8 mouse cellular contexts compared by ENCODE assay signal in genomic region chr2:162932706-162933105, GRCm38 (mm10). TPM values are rescaled to one million over a fixed set of nuclear protein-coding genes. Genes with fewer than 3 reads are reported as not detected.
DNase-seq lines count a peak whose midpoint lies in the region; ATAC-seq and TF ChIP-seq lines count a peak whose summit lies in the region.

No protein-coding gene starts in this region.

- ATAC-seq in lung, embryonic 14.5 days (ENCODE audit: insufficient read depth): no peak
- ATAC-seq in liver, postnatal 0 days: no peak

- peaks cover 4% of the 10 kb centered on the region for H3K27me3 ChIP-seq in lung, embryonic 14.5 days (ENCODE audit: insufficient read depth, low read length)
- H3K27me3 ChIP-seq in cerebellum, adult 2 months (ENCODE audit: control insufficient read depth, insufficient read depth, low read length): no peaks in the 10 kb centered on the region
- H3K27me3 ChIP-seq in hindbrain, embryonic 10.5 days (ENCODE audit: insufficient read depth, poor library complexity, severe bottlenecking): peaks cover 12% of the 10 kb centered on the region
- H3K27me3 ChIP-seq in liver, postnatal 0 days (ENCODE audit: insufficient read depth, low read length): no peaks in the 10 kb centered on the region

- WGBS in lung, embryonic 14.5 days: 41% methylated on average over 4 of the region's 4 CpGs
- 36% methylated on average over 4 of the region's 4 CpGs for WGBS in cerebellum, adult 2 months
- WGBS in hindbrain, embryonic 10.5 days: 38% methylated on average over 4 of the region's 4 CpGs
- 47% methylated on average over 4 of the region's 4 CpGs for WGBS in liver, postnatal 0 days (ENCODE audit: insufficient replicate concordance)

- no peak for TF ChIP-seq POLR2A in cerebellum, adult 2 months (IDR thresholded peaks at IDR 0.05; ENCODE audit: borderline replicate concordance, insufficient read depth, low read length)

- peak overlapping the region; percentile 89 for H3K4me2 ChIP-seq in lung, embryonic 14.5 days
- peak overlapping the region; percentile 96 for H3K4me2 ChIP-seq in liver, postnatal 0 days (ENCODE audit: low read depth, low read length)

- H3K4me3 ChIP-seq in lung, embryonic 14.5 days (ENCODE audit: low read depth, low read length): peak overlapping the region; percentile 99
- H3K4me3 ChIP-seq in cerebellum, adult 2 months (replicated peaks; ENCODE audit: insufficient read depth, low read depth, low read length): peak overlapping the region; percentile 55
- H3K4me3 ChIP-seq in hindbrain, embryonic 10.5 days: peak overlapping the region; percentile 100
- peak overlapping the region; percentile 100 for H3K4me3 ChIP-seq in liver, postnatal 0 days (ENCODE audit: low read depth, low read length)

- no peak overlapping the region for H3K27ac ChIP-seq in lung, embryonic 14.5 days (ENCODE audit: low read depth)
- H3K27ac ChIP-seq in cerebellum, adult 2 months (ENCODE audit: insufficient read depth, low read length): no peak overlapping the region
- peak overlapping the region; percentile 100 for H3K27ac ChIP-seq in hindbrain, embryonic 10.5 days
- no peak overlapping the region for H3K27ac ChIP-seq in liver, postnatal 0 days (ENCODE audit: low read depth)

- peak overlapping the region; percentile 100 for H3K9ac ChIP-seq in lung, embryonic 14.5 days
- H3K9ac ChIP-seq in liver, postnatal 0 days (replicated peaks): peak overlapping the region; percentile 100; the same call in 1 of the 2 replicates

- peak; percentile 38 for DNase-seq in lung, embryonic 14.5 days
- DNase-seq in lung, postnatal 4 days: no peak
- DNase-seq in cerebellum, adult 2 months: peak; percentile 26 to 34
- DNase-seq in hindbrain, embryonic 10.5 days (ENCODE audit: low spot score): peak; percentile 45
- DNase-seq in liver, postnatal 0 days: peak; percentile 44
- no peak for DNase-seq in gastrocnemius, postnatal 25 days
- DNase-seq in layer of hippocampus, postnatal 36 days: no peak
- DNase-seq in frontal cortex, adult 2 months (ENCODE audit: extremely low spot score in 1 of 2, low spot score in 1 of 2): no peak

- 0 out of 2 replicates have a peak, but pooled peaks cover 3% of the 10 kb centered on the region for H3K4me1 ChIP-seq in lung, embryonic 14.5 days (ENCODE audit: insufficient read depth)
- H3K4me1 ChIP-seq in cerebellum, adult 2 months (ENCODE audit: control insufficient read depth, insufficient read depth, low read length): peaks cover 4% of the 10 kb centered on the region; the same call in 1 of the 2 replicates
- H3K4me1 ChIP-seq in hindbrain, embryonic 10.5 days (replicated peaks): peaks cover 20% of the 10 kb centered on the region
- H3K4me1 ChIP-seq in liver, postnatal 0 days (ENCODE audit: insufficient read depth): peaks cover 20% of the 10 kb centered on the region

- no peak for TF ChIP-seq EP300 in liver, postnatal 0 days (IDR thresholded peaks at IDR 0.05; ENCODE audit: low read depth)

- H3K9me3 ChIP-seq in lung, embryonic 14.5 days (ENCODE audit: low read depth, low read length): no peaks in the 10 kb centered on the region
- no peaks in the 10 kb centered on the region for H3K9me3 ChIP-seq in hindbrain, embryonic 10.5 days
- H3K9me3 ChIP-seq in liver, postnatal 0 days (ENCODE audit: low read length): no peaks in the 10 kb centered on the region

- no peak for TF ChIP-seq CTCF in lung, embryonic 14.5 days (IDR thresholded peaks at IDR 0.05; ENCODE audit: low read depth)
- no peak for TF ChIP-seq CTCF in cerebellum, adult 2 months (IDR thresholded peaks at IDR 0.05; ENCODE audit: borderline replicate concordance, insufficient read depth, low read depth, low read length)
- TF ChIP-seq CTCF in liver, postnatal 0 days (IDR thresholded peaks at IDR 0.05; ENCODE audit: low read depth): no peak

- H3K36me3 ChIP-seq in lung, embryonic 14.5 days (ENCODE audit: insufficient read depth): peaks cover 50% of the 10 kb centered on the region
- H3K36me3 ChIP-seq in hindbrain, embryonic 10.5 days: peaks cover 57% of the 10 kb centered on the region
- peaks cover 41% of the 10 kb centered on the region for H3K36me3 ChIP-seq in liver, postnatal 0 days (replicated peaks; ENCODE audit: insufficient read depth, low read length)

RNA-seq across cellular contexts. Expression of gene Srsf6, which starts 1.4 kb away (rescaled TPM):
- 242 and 244 TPM in 2 replicates for polyA plus RNA-seq in lung, embryonic 14.5 days (2014; fragmentation: Nextera tagmentation; extraction: Ambion mirVana)
- 140 and 143 TPM in 2 replicates for polyA plus RNA-seq in cerebellum, adult 2 months (2012; rRNA removed)
- polyA plus RNA-seq in hindbrain, embryonic 10.5 days (2016; fragmentation: Nextera tagmentation; extraction: Ambion mirVana): 257 and 263 TPM in 2 replicates
- polyA plus RNA-seq in liver, postnatal 0 days (2015; fragmentation: Nextera tagmentation; extraction: Ambion mirVana): 50.5 and 56.3 TPM in 2 replicates
- 10 to 100 TPM; 40.2 to 45.2 TPM for total RNA-seq in gastrocnemius, postnatal 25 days (2021)
- 100 to 1,000 TPM; 117 to 121 TPM for total RNA-seq in layer of hippocampus, postnatal 36 days (2021)
- polyA plus RNA-seq in frontal cortex, adult 2 months (2012; rRNA removed): 164 and 174 TPM in 2 replicates

RNA-seq across cellular contexts. Expression of gene L3mbtl1, which starts 10.6 kb away (rescaled TPM):
- 0.21 TPM in 1 of 2 replicates, not detected in the other for polyA plus RNA-seq in lung, embryonic 14.5 days (2014; fragmentation: Nextera tagmentation; extraction: Ambion mirVana)
- 8.2 and 8.5 TPM in 2 replicates for polyA plus RNA-seq in cerebellum, adult 2 months (2012; rRNA removed)
- 0.16 and 0.30 TPM in 2 replicates for polyA plus RNA-seq in hindbrain, embryonic 10.5 days (2016; fragmentation: Nextera tagmentation; extraction: Ambion mirVana)
- 0.06 TPM in 1 of 2 replicates, not detected in the other for polyA plus RNA-seq in liver, postnatal 0 days (2015; fragmentation: Nextera tagmentation; extraction: Ambion mirVana)
- total RNA-seq in gastrocnemius, postnatal 25 days (2021): under 1 TPM in 1 of 2 experiments, not detected in 1; 0.13 TPM
- total RNA-seq in layer of hippocampus, postnatal 36 days (2021): 10 to 100 TPM; 12.5 to 14.6 TPM
- 12.0 and 13.4 TPM in 2 replicates for polyA plus RNA-seq in frontal cortex, adult 2 months (2012; rRNA removed)

RNA-seq across cellular contexts. Expression of gene Sgk2, which starts 54.4 kb away (rescaled TPM):
- not detected in 2 replicates for polyA plus RNA-seq in lung, embryonic 14.5 days (2014; fragmentation: Nextera tagmentation; extraction: Ambion mirVana)
- polyA plus RNA-seq in cerebellum, adult 2 months (2012; rRNA removed): 2.8 and 3.8 TPM in 2 replicates
- not detected in 2 replicates for polyA plus RNA-seq in hindbrain, embryonic 10.5 days (2016; fragmentation: Nextera tagmentation; extraction: Ambion mirVana)
- 9.4 and 14.0 TPM in 2 replicates for polyA plus RNA-seq in liver, postnatal 0 days (2015; fragmentation: Nextera tagmentation; extraction: Ambion mirVana)
- total RNA-seq in gastrocnemius, postnatal 25 days (2021): not detected
- 1 to 10 TPM; 1.1 to 1.9 TPM for total RNA-seq in layer of hippocampus, postnatal 36 days (2021)
- 1.2 and 1.3 TPM in 2 replicates for polyA plus RNA-seq in frontal cortex, adult 2 months (2012; rRNA removed)

Comparison
In these comparisons a context has a peak if more than half of its experiments do, and no peak if none do; other contexts are left out.
1. DNase-seq: peak in lung, embryonic 14.5 days (single experiment), cerebellum, adult 2 months (2 of 2), hindbrain, embryonic 10.5 days (single experiment) and liver, postnatal 0 days (single experiment); none in lung, postnatal 4 days (0 of 2), gastrocnemius, postnatal 25 days (single experiment), layer of hippocampus, postnatal 36 days (0 of 2) and frontal cortex, adult 2 months (0 of 2).
2. Peak in every context shown above with its lines, with median percentiles within 50 percentile points of each other: H3K4me3 ChIP-seq.